Mouse (Mus musculus): ENCODE measurements around the gene Elp4. TPM values are rescaled to one million over a fixed set of nuclear protein-coding genes. Genes with fewer than 3 reads are reported as not detected.

Gene Elp4
- total RNA-seq, 1 experiment from 2014 or later = 3.8 TPM

DNA sequence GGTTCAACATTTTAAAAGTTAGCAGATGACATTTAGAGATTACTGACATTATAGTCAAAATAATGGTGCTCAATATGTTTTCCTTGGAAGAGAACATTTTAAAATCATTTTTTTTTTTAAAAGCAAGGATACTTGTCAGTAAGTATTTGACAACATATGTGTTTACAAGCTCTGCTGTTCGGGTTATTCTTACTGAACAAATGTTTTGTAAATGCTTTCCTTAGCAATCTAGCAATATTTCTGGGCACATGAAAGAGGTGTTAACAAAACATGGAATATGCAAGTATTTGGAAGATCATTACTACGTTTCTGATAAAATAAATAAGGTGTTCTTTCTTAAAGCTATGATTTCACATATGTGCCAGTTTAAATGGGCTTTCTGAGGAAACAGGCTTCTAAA is 94.1 kb downstream of the Elp4 start:
- no peak for ATAC-seq (replicated peaks; ENCODE audit: insufficient number of reproducible peaks, low FRiP score, low TSS enrichment, poor library complexity, severe bottlenecking)

DNA sequence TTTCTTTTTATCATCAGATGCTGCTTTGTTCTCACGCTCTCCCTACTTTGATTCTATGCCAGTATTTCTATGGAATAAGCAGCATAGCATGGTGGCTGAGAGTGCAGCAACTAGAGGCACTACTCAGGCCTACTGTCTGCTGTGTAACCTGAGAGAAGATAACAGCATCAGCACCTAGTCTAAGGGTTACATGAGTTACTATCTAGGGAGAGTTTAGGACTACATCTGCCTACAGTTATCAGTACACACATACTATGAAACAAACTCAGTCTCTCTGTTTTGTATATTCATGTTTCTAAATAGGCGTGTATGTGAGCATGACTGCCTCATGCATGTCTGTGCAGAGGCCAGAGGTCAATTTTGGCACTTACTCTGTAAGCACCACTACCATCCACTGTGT is 97.8 kb downstream of the Elp4 start:
- ATAC-seq (replicated peaks; ENCODE audit: insufficient number of reproducible peaks, low FRiP score, low TSS enrichment, poor library complexity, severe bottlenecking) = no peak

DNA sequence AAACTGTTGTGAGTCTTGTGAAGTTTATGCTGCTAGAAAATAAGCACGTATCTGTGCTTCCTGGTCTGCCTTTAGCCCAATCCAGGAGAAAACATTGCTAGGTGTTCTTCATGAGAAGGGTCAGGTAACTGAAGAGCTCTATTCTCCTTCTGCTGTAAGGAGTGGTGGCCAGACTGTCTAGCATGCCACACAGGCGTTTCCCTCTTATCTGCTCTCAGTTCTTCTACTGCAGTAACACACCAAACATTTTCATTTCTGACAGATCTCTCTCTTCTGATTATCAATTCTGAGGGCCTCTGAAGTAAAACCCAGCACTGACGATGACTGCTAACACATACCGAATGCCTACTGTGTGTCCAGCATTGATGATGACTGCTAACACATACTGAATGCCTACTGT is 98.3 kb downstream of the Elp4 start:
- no peak for ATAC-seq (replicated peaks; ENCODE audit: insufficient number of reproducible peaks, low FRiP score, low TSS enrichment, poor library complexity, severe bottlenecking)

DNA sequence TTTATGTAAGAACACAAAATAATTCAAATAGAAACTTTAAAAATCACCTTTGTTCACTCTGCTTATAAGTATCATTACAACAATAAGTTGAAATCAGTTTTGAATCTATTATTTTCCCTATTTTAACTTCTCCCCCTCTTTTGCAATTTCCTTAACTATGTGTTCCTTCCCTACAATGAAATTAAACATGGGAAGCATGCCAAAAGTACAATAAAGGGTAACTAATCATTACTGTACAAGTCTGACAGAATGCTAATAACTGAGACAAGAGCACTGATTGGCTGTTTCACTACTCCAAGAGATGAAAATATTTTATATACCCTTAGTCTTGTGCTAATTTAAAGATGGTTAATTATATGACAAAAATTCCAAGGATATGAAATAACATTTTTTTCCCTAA is 99.2 kb downstream of the Elp4 start:
- no peak for ATAC-seq (replicated peaks; ENCODE audit: insufficient number of reproducible peaks, low FRiP score, low TSS enrichment, poor library complexity, severe bottlenecking)

DNA sequence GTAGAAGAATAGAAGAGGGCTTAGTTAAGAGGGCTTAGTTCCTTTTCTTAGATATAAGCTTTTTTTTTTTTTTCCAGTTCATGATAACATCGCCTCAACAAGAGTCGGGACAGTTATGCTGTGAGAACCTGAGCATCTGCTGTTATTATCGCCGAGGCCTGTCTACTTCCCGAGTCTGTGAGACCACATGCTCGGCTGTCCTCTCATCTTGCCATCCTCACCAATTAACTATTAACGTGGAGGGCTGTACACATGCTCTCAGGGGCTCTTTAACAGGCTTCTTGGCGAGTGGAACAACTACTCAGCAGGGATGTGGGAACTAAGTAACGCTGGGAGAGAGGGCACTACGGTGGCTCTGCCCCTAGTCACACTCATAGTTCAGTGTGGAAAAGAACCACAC is 99.9 kb downstream of the Elp4 start:
- no peak for ATAC-seq (replicated peaks; ENCODE audit: insufficient number of reproducible peaks, low FRiP score, low TSS enrichment, poor library complexity, severe bottlenecking)

DNA sequence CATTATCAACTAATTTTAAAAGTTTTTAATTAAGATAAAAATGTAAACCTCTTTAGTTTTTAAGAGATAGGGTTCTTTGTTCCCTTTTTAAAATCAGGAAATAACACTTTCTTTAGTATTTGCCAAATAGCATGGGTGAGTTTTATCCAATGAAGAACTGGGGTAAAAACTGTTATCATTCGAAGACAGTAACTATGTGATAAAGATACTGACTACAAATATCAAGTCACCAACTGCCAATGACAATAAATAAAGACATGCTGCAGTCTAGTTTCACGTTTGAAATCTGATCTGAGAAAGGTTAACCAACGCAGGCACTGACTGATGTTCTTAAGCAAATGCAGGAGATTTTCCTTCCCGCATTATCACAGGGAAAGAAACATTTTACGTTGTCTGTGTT is 100.9 kb downstream of the Elp4 start:
- ATAC-seq (replicated peaks; ENCODE audit: insufficient number of reproducible peaks, low FRiP score, low TSS enrichment, poor library complexity, severe bottlenecking) = no peak

DNA sequence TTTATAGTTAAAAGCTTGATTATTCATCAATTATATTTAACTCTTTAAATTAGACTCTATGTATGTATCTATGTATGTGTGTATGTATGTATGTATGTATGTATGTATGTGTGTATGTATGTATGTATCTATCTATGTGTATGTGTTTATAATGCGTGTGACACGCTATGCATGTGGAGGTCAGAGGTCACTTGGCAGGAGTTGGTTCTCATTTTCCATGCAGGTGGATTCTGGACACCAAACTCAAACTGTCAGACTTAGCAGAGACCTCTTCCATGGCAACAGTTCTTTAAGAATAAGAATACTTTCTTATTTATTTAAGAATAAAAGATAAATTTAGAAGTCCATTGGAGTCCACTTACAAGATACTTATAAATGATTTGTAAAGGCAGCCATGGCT is 101.5 kb downstream of the Elp4 start:
- ATAC-seq (replicated peaks; ENCODE audit: insufficient number of reproducible peaks, low FRiP score, low TSS enrichment, poor library complexity, severe bottlenecking) = no peak

DNA sequence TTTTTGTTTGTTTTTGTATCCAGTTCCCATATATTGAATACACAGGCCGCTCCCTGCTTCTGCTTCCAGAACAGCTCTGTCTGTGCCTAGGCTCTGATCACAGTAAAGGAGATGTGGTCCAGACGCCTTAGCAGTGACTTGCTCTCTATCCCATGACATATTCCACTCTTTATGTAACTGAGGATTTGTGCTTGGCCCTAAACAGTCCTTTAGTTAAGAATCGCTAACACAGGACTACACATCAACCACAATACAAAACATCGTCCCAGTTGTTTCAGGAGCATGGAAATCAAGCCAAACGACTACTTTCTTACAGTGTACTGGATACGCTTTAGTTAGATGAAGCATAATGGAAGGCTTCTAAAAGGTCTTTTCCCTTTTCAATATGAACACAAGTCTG is 102.8 kb downstream of the Elp4 start:
- ATAC-seq (replicated peaks; ENCODE audit: insufficient number of reproducible peaks, low FRiP score, low TSS enrichment, poor library complexity, severe bottlenecking) = no peak

DNA sequence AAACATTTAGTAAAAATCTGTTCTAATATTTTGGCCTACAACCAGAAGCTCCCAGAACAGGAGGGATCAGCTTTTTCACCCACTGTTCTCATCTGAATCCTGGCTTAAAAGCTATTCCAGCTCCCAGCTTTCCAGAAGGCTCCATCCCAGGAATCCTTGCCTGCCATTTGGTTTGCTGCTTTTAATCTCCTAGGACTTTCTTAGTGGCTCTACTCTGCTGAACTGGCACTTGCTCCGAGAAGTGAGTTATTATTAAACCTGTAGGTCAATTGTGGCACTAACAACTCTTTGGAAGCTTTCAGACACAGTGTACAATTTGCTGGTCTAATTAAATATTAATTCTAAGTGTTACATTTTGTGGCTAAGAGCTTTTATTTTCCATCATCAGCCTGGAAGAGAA is 103.7 kb downstream of the Elp4 start:
- ATAC-seq (replicated peaks; ENCODE audit: insufficient number of reproducible peaks, low FRiP score, low TSS enrichment, poor library complexity, severe bottlenecking) = no peak

DNA sequence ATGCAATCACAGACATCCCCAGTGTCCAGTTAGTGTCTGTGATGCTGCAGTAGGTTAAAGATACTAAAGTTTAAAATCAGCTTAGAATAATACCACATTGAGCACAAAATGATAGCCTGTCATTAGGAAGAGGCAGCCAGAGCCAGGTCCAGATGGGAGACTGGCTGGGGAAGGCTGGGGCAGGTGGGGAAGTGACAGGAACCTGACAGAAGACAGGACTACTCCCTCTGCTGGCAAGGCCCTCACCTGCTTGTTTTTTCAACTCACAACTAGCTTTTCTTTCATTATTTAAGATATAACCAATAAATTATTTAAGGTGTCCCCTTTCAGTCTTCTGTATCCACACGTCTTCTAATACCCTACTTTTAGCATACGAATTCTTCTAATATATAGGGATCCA is 104.5 kb downstream of the Elp4 start:
- no peak for ATAC-seq (replicated peaks; ENCODE audit: insufficient number of reproducible peaks, low FRiP score, low TSS enrichment, poor library complexity, severe bottlenecking)

DNA sequence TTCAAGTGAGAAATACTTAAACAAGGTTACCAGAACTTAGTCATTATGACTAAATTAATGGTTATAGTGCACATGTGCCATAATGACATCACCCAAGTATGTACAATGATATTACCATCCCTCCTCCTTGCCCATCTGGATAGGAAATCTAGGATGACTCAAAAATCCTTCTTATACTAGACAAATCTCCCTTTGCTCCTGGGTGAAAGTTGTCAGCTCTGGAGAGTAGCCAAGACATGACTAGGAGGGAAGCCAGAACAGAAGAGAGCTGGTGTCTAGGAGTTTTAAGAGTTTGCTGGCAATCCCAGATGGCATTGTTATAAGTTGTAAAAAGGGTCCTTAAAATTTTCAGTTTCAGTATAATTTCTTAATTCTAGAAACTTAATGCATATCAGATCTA is 106.5 kb downstream of the Elp4 start:
- no peak for ATAC-seq (replicated peaks; ENCODE audit: insufficient number of reproducible peaks, low FRiP score, low TSS enrichment, poor library complexity, severe bottlenecking)

DNA sequence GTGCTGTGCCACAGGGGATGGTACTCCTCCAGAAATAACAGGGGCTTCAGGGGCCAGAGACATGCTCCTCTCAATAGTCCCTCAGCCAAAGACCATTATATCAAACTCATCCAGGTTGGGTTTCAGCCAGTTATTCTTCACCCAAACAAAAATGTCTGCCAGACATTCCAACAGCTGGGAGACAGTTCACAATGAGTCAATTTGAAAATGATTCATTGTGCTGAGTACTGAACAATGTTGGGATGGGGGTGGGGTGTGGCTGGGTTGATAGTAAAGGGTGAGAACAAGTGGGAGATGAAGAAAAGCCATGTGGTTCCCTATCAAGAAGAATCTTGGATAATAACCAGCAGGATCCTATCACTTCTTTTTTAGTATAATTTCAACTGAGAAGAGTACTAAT is 108.3 kb downstream of the Elp4 start:
- ATAC-seq (replicated peaks; ENCODE audit: insufficient number of reproducible peaks, low FRiP score, low TSS enrichment, poor library complexity, severe bottlenecking) = no peak

DNA sequence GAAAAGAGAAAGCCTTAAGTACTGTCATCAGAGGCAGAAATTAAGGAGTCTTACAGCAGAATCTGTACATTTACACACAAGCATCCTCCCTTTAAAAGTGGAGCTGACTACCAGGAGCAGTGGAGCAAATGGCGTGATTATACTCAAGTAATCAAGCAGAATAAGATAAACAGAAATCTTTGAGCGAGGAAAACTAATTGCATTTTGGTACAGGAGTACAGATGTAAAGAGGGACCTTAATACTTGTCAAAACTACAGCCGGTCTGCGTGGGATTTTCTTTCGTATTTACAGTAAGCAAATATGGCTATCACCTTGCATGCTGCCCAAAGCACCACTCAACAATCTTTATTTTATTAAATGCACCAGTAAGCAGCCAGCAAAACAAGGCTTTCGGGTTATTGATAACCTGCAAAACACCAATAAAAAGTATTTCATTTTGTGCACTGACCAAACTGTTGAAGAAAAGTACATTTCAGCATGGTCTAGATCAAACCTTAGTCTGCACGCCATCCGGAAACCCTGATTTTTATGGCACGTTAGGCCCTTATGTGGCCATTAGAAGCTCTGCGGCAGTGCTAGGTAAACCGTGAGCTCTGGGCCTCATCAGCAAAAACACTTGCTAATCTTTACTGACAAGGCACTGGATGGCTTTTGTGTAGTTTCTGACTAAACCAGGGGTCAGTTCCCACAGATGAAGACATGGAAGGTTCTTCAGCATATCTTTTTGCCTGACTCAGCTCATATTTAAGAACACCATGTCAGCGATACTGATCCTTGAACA is 111.8 kb downstream of the Elp4 start:
- ATAC-seq (replicated peaks; ENCODE audit: insufficient number of reproducible peaks, low FRiP score, low TSS enrichment, poor library complexity, severe bottlenecking) = no peak

DNA sequence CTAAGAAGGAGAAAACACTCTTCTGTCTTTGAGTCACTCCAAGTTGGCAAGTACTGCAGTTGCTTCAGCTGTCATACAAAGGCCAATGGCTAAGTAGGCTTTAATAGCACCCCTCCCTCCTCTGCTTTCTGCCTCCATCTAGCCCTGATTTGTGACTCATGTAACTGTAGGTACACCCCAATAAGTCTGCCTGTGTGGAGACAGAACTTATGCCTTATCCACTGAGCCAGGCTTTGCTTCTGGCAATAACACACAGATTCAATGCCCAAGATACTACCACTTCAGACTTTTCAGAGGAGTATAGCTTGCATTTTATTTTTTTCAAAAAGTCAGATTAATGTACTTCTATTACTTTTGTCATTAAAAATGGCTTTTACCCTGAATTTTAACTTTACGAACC is 114.4 kb downstream of the Elp4 start:
- ATAC-seq (replicated peaks; ENCODE audit: insufficient number of reproducible peaks, low FRiP score, low TSS enrichment, poor library complexity, severe bottlenecking) = no peak

DNA sequence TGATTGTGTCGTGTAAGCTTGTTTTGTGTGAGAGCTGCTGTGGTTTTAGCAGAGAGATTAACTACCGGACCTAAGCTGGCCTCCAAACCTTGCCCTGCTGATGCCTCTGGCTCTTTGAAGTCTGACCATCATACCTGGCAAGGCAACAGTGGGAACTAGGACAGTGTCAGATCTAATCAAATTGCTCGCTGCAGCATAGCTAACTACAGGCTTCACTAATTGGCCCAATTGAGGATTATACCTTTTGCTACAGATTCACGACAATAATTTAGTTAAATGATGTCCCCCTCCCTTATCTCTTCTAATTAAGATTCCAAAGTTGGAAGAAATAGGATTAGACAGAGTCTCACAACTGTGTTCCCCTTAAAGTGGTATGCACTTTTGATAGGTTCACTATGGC is 116.6 kb downstream of the Elp4 start:
- no peak for ATAC-seq (replicated peaks; ENCODE audit: insufficient number of reproducible peaks, low FRiP score, low TSS enrichment, poor library complexity, severe bottlenecking)

DNA sequence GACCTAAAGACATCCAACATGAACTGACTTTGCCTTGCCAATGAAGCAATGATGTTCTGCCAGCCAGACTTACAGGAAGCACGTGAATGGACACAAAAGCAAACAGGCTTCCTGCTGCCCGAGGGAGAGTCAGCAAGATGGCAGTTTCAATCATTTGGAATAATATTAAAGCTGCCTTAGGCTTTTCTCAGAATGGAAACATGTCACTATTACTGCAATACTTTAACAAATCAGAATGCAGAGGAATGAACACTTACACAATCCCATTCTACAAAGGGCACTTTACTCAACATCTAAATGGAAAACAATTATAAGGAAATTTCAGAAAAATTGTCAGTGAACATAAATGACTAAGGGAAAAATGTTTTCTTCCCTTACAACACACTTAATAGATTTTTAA is 117.4 kb downstream of the Elp4 start:
- no peak for ATAC-seq (replicated peaks; ENCODE audit: insufficient number of reproducible peaks, low FRiP score, low TSS enrichment, poor library complexity, severe bottlenecking)

DNA sequence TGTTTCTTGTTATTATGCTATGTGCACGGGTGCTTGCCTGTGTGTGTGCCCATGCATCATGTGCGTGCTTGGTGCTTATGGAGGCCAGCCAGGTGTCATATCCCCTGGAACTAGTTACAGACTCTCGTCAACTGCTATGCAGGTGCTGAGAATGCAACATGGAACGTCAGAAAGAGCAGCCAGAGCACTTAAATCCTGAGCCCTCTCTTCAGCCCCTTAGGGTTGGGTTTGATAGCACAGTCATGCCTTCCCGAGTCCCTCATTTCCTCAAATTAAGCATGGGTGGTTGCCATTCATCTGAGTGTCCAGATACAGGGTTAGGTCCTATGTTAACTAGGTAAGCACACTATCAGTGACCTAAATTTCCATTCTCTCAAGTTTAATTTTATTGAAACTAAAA is 121.5 kb downstream of the Elp4 start:
- no peak for ATAC-seq (replicated peaks; ENCODE audit: insufficient number of reproducible peaks, low FRiP score, low TSS enrichment, poor library complexity, severe bottlenecking)

DNA sequence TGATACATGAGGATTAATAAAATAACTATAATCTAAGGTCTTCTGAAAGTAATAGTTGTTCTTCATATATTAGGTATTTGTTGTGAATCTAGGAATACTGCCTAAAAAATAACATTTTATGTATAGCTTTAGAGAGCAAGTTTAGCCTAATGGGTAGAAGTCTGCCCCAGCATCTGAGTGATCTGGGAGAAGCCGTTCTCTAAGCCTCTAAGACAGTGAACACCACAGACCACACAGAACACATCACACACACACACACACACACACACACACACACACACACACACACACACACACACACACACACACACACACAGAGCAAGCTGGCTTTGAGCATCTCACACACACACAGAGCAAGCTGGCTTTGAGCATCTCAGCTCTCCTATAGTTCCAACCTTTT is 123.6 kb downstream of the Elp4 start:
- no peak for ATAC-seq (replicated peaks; ENCODE audit: insufficient number of reproducible peaks, low FRiP score, low TSS enrichment, poor library complexity, severe bottlenecking)

DNA sequence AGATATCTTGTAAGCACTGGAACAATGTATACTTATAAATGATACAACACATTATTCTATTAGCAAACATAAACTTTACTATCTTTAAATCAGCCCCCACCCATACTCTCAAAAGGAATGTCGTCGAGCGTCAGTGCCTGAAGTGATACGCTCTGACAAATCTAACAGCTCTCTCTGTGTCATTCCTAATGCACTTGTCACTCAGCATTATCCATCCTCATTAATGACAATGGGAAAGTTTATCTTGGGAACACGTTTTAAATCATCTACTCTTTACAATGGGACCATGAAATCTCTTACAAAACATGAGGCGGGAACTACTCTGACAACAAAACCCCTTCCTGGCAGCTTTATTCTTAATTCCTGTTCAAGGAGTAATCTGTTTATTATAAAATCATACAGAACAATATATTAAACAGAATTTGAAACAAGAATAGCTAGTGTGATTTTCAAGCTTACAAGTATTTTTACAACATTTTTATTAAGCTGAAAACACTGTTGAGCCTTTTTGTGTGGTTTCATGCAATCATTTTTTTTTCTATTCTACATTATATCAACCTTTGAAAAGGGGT is 125.0 kb downstream of the Elp4 start:
- no peak for ATAC-seq (replicated peaks; ENCODE audit: insufficient number of reproducible peaks, low FRiP score, low TSS enrichment, poor library complexity, severe bottlenecking)

DNA sequence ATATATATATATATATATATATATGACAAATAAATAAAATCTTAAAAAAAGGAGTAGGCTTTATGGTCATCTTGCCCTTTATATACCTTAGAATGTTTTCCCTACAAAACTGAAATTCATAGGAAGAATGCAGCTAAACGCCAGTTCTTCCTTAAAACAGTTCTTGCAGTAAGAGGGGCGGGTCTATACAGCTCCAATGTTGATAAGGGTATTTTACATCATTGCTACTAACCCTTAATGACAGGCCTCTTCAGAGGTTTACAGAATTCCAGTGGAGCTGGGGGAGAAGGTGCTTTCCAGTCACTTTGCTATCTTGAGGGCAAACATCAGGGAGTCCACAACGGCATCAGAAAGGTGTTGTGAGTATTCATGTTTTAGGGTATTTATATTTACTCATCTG is 133.1 kb downstream of the Elp4 start:
- ATAC-seq (replicated peaks; ENCODE audit: insufficient number of reproducible peaks, low FRiP score, low TSS enrichment, poor library complexity, severe bottlenecking) = no peak

Measured in monocyte, adult 5-6 weeks (primary cell).